Mouse (Mus musculus) E14TG2a.4 (cell line): Measurements from ENCODE around the gene Pcdh9.

ENCODE experiments used
- CTCF ChIP-seq: conservative IDR thresholded peaks from 2 replicates; pipeline ENCODE4 v1.5.1; 2014; ENCODE audit warnings: low read length
- NANOG ChIP-seq: IDR thresholded peaks from 2 replicates; pipeline ENCODE4 v1.6.1; 2014; ENCODE audit warnings: borderline replicate concordance, low read length, mixed read lengths
- POU5F1 ChIP-seq: IDR thresholded peaks from 2 replicates; pipeline ENCODE4 v1.6.1; 2014; ENCODE audit warnings: low read length, borderline replicate concordance

DNA sequence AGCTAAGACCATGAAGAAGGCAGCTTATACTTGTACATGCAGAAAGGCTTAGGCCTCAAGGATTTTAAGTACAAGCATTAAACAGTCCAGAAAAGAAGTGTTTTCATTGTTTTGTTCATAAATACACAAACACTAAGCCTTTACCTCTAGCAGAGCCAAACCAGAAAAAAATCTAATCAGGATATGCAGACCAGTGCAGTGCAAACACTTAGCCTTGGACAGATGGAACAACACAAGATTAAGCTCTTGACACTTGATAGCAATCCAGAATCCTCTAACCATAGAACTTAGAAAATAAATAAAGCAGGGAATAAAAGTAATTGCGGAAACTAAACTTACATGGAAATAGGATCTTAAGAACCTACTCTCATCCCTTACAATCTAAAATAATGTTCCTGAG, 10.4 kb downstream of the Pcdh9 start:
- TF ChIP-seq CTCF = no peak
- TF ChIP-seq NANOG = no peak
- no peak for TF ChIP-seq POU5F1
